Mouse (Mus musculus) embryonic stem cell, embryonic (primary cell): ENCODE measurements around the gene Trim69.

Source experiments
- CTCF ChIA-PET, 4 experiments: fragments of 300-600 bp in 2 of 4; fragments of 350-600 bp in 2 of 4; sonication (Branson Sonifier 250); formaldehyde crosslinking; loops; one replicate each; lab custom pipeline; 2022; ENCODE audit warnings: inconsistent platforms in 2 of 4; lab: Charles Lee
- POLR2A ChIA-PET, 4 experiments: fragments of 300-600 bp in 2 of 4; fragments of 350-600 bp in 2 of 4; sonication (Branson Sonifier 250); formaldehyde crosslinking; loops; one replicate each; lab custom pipeline; 2022; ENCODE audit warnings: antibody characterized with exemption in 4 of 4, inconsistent platforms in 1 of 4; lab: Charles Lee

Gene Trim69

DNA sequence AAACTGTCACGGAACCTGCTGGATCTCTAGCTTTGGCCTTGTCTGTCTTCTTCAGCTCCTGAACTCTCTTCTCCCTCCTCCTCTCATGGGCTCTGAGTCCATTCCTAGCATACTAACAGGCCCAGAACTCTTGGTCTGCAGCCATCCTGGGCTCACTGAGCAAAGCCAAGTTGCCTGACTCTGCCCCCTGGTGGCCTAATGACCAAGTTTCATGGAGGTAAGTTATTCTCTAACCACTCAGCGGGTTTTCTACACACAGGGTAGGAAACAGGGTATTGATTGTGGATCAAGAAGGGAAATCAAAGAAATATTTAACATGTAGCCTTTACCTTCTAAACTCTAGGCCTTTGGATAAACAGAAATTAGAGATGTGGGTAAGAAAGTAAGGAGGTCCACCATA is at the start of gene Trim69:
Gene Trim69 (plus strand): TSS at position 21 of the 400 bp plus-strand sequence.
- ChIA-PET POLR2A (interaction anchor here in 3 of 4 experiments (0.6 to 4.6 kb wide), 7 partner anchors 13 to 188 kb away, joined by 3 to 23 read pairs (median 4); partner anchors contain the start of genes B2m (in 1 of the 3) and Spg11 (in 1 of the 3)), CTCF (interaction anchor here in 2 of 4 experiments (0.6 to 0.8 kb wide), 3 partner anchors 83 to 234 kb away, joined by 3 read pairs; no protein-coding TSS in a partner anchor)

DNA sequence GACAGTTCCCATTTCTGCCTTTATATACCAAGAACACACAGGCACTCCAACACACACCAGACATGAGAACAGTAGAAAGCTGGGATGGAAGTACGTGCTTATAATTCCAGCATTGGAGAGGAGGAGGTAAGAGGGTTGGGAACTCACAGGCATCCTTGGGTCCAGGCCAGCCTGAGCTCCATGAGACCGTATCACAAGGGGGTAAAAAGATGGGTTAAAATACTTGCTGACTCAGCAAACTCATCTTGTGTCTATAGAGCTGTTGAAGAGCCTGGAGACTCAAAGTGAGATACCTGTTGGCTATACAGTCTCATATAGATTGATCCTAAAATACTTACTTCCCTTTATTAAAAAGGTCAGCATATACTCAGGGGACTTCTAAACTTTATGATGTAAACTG is 43.6 kb upstream of the Trim69 start:
- CTCF ChIA-PET: no interaction called here
- POLR2A ChIA-PET: interaction anchor here in 3 of 4 experiments (0.5 to 5.1 kb wide), 7 partner anchors 8 to 30 kb away, joined by 3 to 33 read pairs (median 4); partner anchors contain the start of gene B2m (in 1 of the 3)

DNA sequence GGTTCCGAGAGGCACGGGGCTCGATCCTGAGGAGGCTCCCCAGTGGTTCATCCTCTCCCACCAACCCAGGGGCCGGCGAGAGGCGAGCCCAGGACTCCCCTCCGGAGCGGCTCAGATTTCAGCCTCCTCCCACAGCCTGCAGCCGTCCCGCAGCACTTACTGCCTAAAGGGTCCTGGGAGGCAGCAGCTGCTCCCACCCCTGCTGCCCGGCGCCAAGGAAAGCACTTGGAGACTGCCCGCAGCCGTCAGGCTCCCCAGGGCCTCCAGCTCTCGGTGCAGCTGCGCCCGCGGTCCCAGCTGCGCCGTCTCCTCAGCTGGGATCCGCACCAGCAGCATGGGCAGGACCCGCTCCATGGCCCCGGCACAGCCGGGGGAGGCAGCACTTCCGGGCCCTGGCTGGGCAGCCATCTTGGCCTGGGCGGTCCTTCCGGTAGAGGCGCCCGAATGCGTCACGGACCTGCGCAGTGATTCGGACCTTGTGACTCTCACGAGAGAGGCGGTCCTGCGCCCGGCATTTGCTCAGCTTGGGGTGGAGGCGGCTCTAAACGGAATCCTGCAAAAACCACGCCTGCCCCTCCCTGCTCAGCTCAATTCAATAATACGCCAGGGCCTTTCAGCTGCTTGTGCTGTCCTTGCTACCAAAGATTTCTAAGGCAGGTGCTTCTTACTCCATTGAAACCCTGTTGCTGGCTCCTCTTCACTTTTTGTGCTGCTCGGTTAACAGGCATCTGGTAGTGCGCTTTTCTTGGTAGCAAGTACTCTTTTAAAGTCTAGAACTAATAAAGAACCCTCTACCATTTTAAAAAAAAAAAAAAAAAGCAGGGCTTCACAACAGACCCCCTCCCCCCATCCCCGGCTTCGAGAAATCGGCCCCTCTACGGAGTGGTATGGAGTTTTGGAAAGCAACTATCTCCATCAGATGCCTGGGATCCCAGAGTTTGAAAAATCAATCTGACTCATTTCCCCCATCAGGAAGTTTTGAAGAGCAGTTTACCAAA is 42.2 kb upstream of the Trim69 start, which contains the start of gene Spg11:
Gene Spg11 (minus strand): TSS at position 426 of the 998 bp plus-strand sequence.
- POLR2A ChIA-PET: interaction anchor here in 3 of 4 experiments (0.6 to 2.6 kb wide), 97 partner anchors 8 to 978 kb away, joined by 3 to 34 read pairs (median 4); partner anchors contain the start of genes B2m (in 3 of the 3), Patl2 (in 2 of the 3), Shf (in 2 of the 3) and Sord (in 2 of the 3)
- CTCF ChIA-PET: interaction anchor here in 2 of 4 experiments (0.6 to 0.8 kb wide), 4 partner anchors 16 to 470 kb away, joined by 3 read pairs; no protein-coding TSS in a partner anchor

DNA sequence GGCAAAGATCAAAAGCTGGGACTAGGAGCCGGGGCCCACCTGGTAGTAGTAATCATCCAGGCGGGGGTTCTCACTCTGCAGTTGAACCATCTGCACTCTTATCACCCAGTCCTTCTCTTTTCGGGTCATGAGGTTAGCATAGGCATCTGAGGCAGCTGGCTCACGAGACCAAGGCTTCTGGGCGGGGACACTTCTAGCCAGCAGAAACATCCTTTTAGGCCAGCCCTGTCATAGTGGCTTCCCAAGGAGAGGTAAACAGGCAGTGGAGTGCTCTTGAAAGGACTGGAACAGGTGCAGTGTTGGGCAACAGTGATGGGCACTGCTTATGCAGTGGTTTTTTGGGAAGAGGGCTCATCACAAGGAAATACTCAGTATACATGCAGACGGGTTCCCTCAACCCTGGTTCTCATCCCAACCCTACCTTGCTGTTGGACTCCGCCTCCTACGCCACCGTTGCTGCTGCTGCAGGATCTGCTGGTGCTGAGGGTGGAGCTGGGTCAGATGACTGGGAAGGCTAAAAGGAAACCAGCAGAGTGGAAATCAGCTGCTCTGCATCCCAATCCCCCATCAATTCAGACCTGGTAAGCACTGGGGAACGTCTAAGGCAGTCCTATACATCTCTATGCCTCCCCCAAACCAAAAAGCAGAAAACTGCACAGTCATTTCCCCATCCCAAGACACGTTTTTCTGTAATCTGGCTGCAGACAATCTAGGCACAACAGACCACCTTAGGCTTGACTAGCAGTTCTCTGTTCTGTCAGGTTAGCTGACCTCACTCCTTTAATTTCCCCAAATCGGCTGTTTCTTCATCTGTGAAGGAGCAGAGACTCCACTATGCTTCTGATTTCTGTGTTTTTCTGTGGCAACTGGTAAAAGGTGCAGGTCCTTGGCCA is 34.6 kb upstream of the Trim69 start:
- POLR2A ChIA-PET: interaction anchor here in 3 of 4 experiments (0.5 to 14.0 kb wide), 60 partner anchors 7 to 677 kb away, joined by 3 to 137 read pairs (median 5); partner anchors contain the start of genes B2m (in 3 of the 3), Spg11 (in 3 of the 3), Trim69 (in 2 of the 3) and Casc4 (in 1 of the 3)
- CTCF ChIA-PET: interaction anchor here in 1 of 4 experiments (0.5 to 0.6 kb wide), 2 partner anchors 186 to 227 kb away, joined by 3 read pairs; no protein-coding TSS in a partner anchor

DNA sequence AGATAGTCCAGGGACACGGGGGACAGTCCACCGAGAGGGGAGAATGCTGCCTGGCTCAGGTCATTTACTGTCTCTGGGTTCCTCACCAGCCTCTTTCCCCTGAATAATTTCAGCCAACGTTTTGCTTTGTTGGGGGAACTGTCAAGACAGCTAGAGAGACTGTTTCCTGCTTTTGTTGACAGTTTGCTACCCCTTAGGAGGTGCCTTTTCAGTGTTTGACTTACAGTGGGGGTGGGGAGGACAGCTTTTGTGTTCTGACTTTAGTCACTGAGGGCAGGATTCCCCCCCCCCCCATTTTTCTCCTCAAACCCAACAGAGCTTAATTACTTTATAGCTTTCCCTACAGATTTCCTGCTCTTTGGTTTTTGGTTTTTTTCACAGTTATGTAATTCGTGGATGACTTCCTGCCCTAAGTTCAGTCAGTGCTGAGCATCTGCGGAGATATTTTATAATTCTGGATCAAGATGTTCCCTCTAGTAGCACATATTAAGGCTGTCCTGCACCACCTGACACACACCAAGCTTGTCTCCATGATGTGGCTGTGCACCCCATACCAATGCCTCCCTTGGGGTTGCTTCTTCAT is 33.6 kb upstream of the Trim69 start:
- POLR2A ChIA-PET: interaction anchor here (0.5 to 14.0 kb wide), 33 partner anchors 8 to 678 kb away, joined by 3 to 137 read pairs (median 6); partner anchors contain the start of genes B2m (in 3 of the 4), Spg11 (in 3 of the 4), Serf2 (in 2 of the 4) and Casc4 (in 1 of the 4)

DNA sequence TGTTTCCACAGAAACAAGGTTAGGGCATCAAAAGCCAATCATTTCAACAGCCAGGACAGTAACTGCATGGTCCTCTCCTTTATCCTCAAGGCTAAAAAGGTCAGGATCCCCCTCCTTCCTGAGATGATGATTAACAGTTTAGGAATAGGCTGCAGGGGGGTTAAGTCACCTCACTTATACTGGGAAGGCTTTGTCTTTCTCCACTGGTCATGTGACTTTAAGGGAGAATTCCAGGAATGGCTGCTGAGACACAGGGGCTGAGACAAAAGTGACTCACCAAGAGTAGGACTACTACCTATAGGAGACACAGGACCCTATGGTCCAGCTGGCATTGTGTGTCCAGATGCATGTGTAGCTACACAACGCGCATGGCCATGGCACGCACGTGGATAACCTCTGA is 32.9 kb upstream of the Trim69 start:
- CTCF ChIA-PET: no interaction called here
- POLR2A ChIA-PET: interaction anchor here in 2 of 4 experiments (0.8 to 14.0 kb wide), 11 partner anchors 9 to 238 kb away, joined by 3 to 137 read pairs (median 3); partner anchors contain the start of genes B2m (in 2 of the 2) and Spg11 (in 2 of the 2)

More for the DNA sequence above, 33.6 kb upstream of the Trim69 start:
- CTCF ChIA-PET: no interaction called here

DNA sequence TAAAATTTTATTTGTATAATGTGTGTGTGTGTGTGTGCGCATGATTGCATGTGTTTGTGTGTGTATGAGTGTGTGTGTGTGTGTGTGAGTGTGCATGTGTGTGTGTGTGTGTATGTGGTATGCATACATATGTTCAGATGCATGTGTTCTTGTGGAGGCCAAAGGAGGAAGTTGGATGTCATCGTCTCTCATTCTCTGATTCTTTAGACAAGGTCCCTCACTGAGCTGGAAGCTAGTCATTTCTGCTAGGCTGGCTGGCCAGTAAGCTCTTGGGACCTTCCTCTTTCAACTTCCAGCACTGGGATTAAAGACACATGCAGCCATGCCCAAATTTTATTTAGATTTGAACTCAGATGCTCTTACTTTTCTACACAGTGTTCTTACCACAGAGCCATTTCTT is 28.4 kb upstream of the Trim69 start:
- ChIA-PET POLR2A (interaction anchor here in 3 of 4 experiments (0.7 to 14.0 kb wide), 9 partner anchors 9 to 327 kb away, joined by 3 to 137 read pairs (median 3); partner anchors contain the start of genes Spg11 (in 3 of the 3) and B2m (in 2 of the 3)), CTCF (no interaction called here)

DNA sequence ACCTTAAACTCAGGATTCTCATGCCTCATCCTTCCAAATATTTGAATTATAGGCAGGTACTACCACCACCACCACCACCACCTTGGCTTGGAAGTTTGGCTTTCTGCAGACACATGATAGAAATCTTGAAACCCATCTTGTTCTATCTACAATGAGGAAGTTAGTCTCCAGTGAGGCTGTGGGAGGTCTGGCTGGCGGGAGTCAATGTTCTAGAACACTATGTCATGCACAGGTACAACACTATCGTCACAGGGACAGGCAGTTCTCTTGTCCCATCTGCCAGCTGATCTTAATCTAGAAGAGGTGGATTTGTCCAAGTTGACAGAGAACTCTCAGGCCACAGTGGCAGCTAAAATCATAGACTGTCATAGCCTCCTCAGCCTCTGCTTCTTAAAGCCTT is 27.9 kb upstream of the Trim69 start:
- CTCF ChIA-PET: no interaction called here
- POLR2A ChIA-PET: interaction anchor here in 2 of 4 experiments (0.8 to 14.0 kb wide), 4 partner anchors 8 to 15 kb away, joined by 3 to 137 read pairs (median 6); partner anchors contain the start of genes B2m (in 2 of the 2) and Spg11 (in 1 of the 2)

DNA sequence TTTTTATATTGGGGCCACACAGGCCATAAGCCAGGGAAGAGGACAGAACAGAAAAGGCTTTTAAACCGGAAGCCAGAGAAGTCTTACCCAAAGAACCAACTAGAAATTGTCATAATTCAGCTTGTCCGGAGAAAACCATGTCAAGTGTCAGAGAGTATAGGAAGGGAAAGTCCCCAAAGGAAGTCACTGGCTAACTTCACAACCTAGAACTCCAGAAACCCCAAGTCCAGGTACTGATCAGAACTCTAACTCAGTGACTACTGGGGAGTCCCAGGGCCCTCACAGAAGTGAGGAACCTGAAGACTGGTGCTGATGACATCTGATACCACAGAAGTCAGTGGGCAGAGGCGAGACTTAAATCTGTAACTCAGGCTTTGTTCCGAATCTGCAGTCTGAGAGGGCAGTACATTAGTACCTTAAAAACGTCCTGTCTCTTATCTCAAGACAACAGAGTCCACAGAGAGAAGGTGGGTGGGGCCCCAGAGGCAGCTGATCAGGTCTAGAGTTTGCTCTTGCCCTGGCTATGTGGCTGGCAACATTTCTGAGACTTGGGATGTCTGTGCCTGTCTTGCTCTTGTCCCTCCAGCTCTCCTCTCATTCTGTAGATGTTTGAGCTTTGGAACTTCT is 22.5 kb upstream of the Trim69 start:
- POLR2A ChIA-PET: interaction anchor here in 3 of 4 experiments (0.7 to 4.6 kb wide), 11 partner anchors 10 to 41 kb away, joined by 3 to 27 read pairs (median 6); partner anchors contain the start of genes B2m (in 2 of the 3) and Spg11 (in 2 of the 3)
- CTCF ChIA-PET: interaction anchor here in 1 of 4 experiments (0.6 kb wide), 1 partner anchor 491 kb away, joined by 3 read pairs; no protein-coding TSS in a partner anchor

DNA sequence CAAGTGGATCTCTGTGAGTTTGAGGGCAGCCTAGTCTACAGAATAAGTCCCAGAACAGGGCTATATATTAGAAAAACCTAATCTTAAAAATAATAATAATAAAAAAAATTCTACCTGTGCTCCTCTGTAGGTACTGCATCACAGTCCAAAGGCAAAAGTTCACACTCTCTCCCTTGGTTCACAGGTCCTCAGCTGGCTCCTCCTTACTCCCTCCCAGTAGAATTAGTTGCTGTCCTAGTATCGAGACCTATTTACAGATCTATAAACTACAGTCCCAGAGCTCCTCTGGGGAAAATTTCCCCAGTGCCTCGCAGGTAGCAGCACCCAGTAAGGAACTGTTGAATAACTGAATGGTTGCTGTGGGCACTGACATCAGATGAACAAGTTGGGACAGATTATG is 19.7 kb upstream of the Trim69 start:
- CTCF ChIA-PET: no interaction called here
- POLR2A ChIA-PET: interaction anchor here in 3 of 4 experiments (0.5 to 4.3 kb wide), 7 partner anchors 9 to 79 kb away, joined by 3 to 24 read pairs (median 3); partner anchors contain the start of gene Spg11 (in 1 of the 3)

DNA sequence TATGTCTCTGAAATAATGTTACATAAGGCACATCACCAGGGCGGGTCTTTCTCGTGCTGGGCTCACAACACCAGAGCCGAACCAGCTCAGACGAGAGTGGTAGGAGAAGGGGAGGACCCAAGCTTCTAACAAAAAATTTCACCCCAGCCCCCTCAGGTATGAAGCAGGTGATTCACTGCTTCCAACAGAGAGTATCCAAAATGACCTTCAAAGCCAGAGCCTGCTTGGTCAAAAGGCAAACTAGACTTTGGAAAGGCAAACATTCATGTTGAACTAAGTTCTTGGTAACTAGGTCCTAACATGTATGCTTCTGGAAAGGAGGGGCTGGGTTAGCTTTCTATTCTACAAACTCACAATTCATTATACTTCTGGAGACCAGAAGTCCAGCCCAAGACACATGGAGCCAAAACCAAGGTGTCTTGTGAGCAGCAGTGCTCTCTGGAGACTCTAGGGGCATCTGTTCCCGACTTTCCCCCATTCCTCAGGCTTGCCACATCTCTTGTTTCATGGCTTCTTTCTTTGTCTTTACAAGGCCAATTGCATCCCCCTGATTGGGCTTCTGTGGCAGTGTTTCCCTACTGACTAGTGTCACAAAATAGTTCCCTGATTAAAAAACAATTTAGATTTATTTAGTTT is 19.1 kb upstream of the Trim69 start:
- CTCF ChIA-PET: no interaction called here

DNA sequence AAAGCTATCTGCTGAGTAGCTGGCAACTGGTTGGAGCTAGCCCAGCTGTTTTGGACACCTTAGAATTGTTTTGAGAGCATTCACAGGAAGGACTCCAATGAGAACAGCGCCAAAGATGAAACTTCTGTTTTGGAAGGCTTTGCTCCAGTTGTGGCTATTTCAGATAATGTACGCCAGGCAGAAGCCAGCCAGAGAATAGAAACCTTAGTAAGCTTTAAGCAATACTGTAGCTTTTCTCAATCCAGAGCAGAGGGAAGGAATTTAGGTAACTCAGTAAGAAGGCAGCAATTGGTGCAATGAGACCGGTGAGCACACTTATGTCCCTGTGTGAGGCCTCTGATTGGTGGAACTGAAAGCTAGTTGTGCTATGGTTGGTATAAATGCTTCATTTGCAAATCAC is 17.4 kb upstream of the Trim69 start:
- ChIA-PET POLR2A (interaction anchor here in 3 of 4 experiments (0.5 to 10.4 kb wide), 12 partner anchors 10 to 731 kb away, joined by 3 to 137 read pairs (median 4); partner anchors contain the start of gene Spg11 (in 2 of the 3)), CTCF (no interaction called here)

More for the DNA sequence above, 19.1 kb upstream of the Trim69 start:
- POLR2A ChIA-PET: interaction anchor here in 2 of 4 experiments (0.6 to 4.3 kb wide), 6 partner anchors 9 to 80 kb away, joined by 3 to 24 read pairs (median 4); partner anchors contain the start of gene Spg11 (in 1 of the 2)

DNA sequence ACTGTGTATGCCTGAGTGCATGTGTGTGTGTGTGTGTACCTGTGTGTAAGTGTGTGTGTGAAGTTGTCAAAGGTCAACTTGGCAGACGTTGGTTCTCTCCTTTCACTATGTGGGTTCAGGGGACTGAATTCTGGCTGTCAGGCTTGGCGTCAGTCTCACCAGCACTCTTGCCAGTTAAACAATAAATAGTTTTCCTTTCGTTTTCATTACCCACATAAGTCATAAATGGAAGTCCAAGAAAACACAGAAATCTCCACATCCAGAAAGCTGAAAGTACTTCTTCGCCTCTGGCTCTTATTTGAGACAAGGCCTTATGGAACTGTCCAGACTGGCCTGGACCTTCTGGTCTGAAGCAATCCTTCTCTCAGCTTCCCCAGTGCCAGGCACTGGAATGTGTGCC is 14.7 kb upstream of the Trim69 start:
- ChIA-PET POLR2A (interaction anchor here in 2 of 4 experiments (0.9 to 10.4 kb wide), 3 partner anchors 19 to 28 kb away, joined by 4 to 137 read pairs (median 21); partner anchors contain the start of gene Spg11 (in 2 of the 2)), CTCF (no interaction called here)

DNA sequence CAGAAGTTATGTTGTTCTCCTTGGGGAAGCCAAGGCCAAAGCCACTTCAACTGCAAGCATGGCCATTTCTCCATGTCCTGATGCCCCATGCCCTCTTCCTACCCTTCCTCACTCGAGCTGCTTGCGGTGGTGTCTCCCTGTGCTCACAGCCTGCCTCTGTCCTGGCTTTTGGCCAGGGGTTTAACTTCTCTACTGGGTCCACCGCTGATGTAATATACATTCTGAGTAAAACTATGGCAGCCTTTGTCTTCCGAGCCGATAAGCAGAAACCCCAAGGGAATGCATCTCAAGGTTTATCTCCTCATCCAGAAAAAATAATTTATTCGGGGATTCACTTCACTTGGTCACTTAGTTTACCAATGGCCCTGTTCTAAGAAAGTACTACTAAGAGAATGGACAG is 13.8 kb upstream of the Trim69 start:
- POLR2A ChIA-PET: interaction anchor here in 3 of 4 experiments (0.9 to 10.4 kb wide), 23 partner anchors 8 to 188 kb away, joined by 3 to 137 read pairs (median 8); partner anchors contain the start of genes Spg11 (in 2 of the 3) and Trim69 (in 1 of the 3)
- CTCF ChIA-PET: no interaction called here
